Mouse (Mus musculus) neural tube, embryonic 14.5 days (tissue): ENCODE results near the gene Gm49322. TPM values are rescaled to one million over a fixed set of nuclear protein-coding genes. Genes with fewer than 3 reads are reported as not detected.

Experiments
- ATAC-seq: fragments of 200-750 bp; cut with Nextera tagmentation; 2 replicates; pipeline ENCODE4 v1.8.0; 2017; ENCODE audit warnings: low read depth, mild to moderate bottlenecking, moderate TSS enrichment, moderate library complexity
- H3K27ac ChIP-seq: fragments of 300-500 bp; sonication (generic); 2 replicates; pipeline ENCODE4 v1.5.1; 2014; ENCODE audit warnings: low read depth, mild to moderate bottlenecking, control low read depth, low read length, moderate library complexity, mixed read lengths
- H3K27me3 ChIP-seq: fragments of 300-500 bp; sonication (generic); 2 replicates; pipeline ENCODE4 v1.6.1; 2014; ENCODE audit warnings: low read length; ENCODE audit not compliant: control insufficient read depth, insufficient read depth
- H3K36me3 ChIP-seq: fragments of 300-500 bp; sonication (generic); 2 replicates; pipeline ENCODE4 v1.6.1; 2014; ENCODE audit warnings: low read length, mixed read lengths; ENCODE audit not compliant: control insufficient read depth, insufficient read depth
- H3K4me1 ChIP-seq: fragments of 300-500 bp; sonication (generic); 2 replicates; pipeline ENCODE4 v1.6.1; 2014; ENCODE audit warnings: low read length; ENCODE audit not compliant: control insufficient read depth, insufficient read depth
- H3K4me2 ChIP-seq: fragments of 300-500 bp; sonication (generic); 2 replicates; pipeline ENCODE4 v1.6.1; 2014; ENCODE audit warnings: mild to moderate bottlenecking, low read depth, low read length, control low read depth
- H3K4me3 ChIP-seq: fragments of 300-500 bp; sonication (generic); 2 replicates; pipeline ENCODE4 v1.5.1; 2014; ENCODE audit warnings: low read depth, low read length, control low read depth, mixed read lengths
- H3K9ac ChIP-seq: fragments of 300-500 bp; sonication (generic); replicated peaks from 2 replicates; pipeline ENCODE4 v1.6.1; 2014; ENCODE audit warnings: low read depth, mild to moderate bottlenecking, control low read depth, low read length, mixed read lengths
- H3K9me3 ChIP-seq: fragments of 300-500 bp; sonication (generic); 2 replicates; pipeline ENCODE4 v1.6.1; 2016; ENCODE audit warnings: low read length; ENCODE audit not compliant: control insufficient read depth
- WGBS: fragments of 180-500 bp; shearing (Covaris S2); extraction: QIAGEN DNeasy Blood & Tissue Kit; methylation state at CpG from one replicate; pipeline ENCODE4 v1.1.7; 2014; 5-methylcytosine and 5-hydroxymethylcytosine counted together
- polyA plus RNA-seq: library from polyadenylated mRNA; unstranded; fragments of >200 nt; fragmentation: Nextera tagmentation; extraction: Ambion mirVana; gene quantifications from 2 replicates; pipeline ENCODE4 v1.2.1, GENCODE M21; 2014

Gene Gm49322
- polyA plus RNA-seq, 1 experiment from 2014 or later: 0.96 TPM

- H3K36me3 ChIP-seq: no peaks in the 10 kb centered on the region
- peaks cover 22% of the 10 kb centered on the region for H3K4me1 ChIP-seq
- H3K27ac ChIP-seq: peak overlapping the region; percentile 85
- peak overlapping the region; percentile 76 for H3K4me3 ChIP-seq
- no peaks in the 10 kb centered on the region for H3K9me3 ChIP-seq
- H3K27me3 ChIP-seq: no peaks in the 10 kb centered on the region; the same call in 1 of the 2 replicates
- ATAC-seq: peak; percentile 16
- H3K4me2 ChIP-seq: peak overlapping the region; percentile 94
- WGBS: 1% methylated on average over 29 of the region's 29 CpGs
- H3K9ac ChIP-seq: peak overlapping the region; percentile 76
These were observed 27.6 kb upstream of the Gm49322 start for GRCm38 (mm10) chr10:80578131-80578750.

- H3K4me3 ChIP-seq: no peak overlapping the region
- H3K27me3 ChIP-seq: no peaks in the 10 kb centered on the region; the same call in 1 of the 2 replicates
- 9% methylated on average over 8 of the region's 8 CpGs for WGBS
- H3K27ac ChIP-seq: no peak overlapping the region
- ATAC-seq: no peak
- H3K4me1 ChIP-seq: peaks cover 18% of the 10 kb centered on the region
- H3K4me2 ChIP-seq: 0 out of 2 replicates have a peak overlapping the region, but pooled peaks have one; percentile 94
- H3K9ac ChIP-seq: peak overlapping the region; percentile 22; the same call in 1 of the 2 replicates
- no peaks in the 10 kb centered on the region for H3K9me3 ChIP-seq
- H3K36me3 ChIP-seq: no peaks in the 10 kb centered on the region
These were observed 26.9 kb upstream of the Gm49322 start for GRCm38 (mm10) chr10:80578911-80579310.

GRCm38 (mm10) chr10:80583047-80583446 lies 22.8 kb upstream of the Gm49322 start:
- no peak overlapping the region for H3K9ac ChIP-seq
- peaks cover 3% of the 10 kb centered on the region for H3K4me1 ChIP-seq
- no peak for ATAC-seq
- no peaks in the 10 kb centered on the region for H3K27me3 ChIP-seq
- no peak overlapping the region for H3K27ac ChIP-seq
- no peak overlapping the region for H3K4me3 ChIP-seq
- WGBS: 88% methylated on average over 5 of the region's 5 CpGs
- H3K36me3 ChIP-seq: 0 out of 2 replicates have a peak, but pooled peaks cover 6% of the 10 kb centered on the region
- H3K4me2 ChIP-seq: no peak overlapping the region
- H3K9me3 ChIP-seq: no peaks in the 10 kb centered on the region

- Histone ChIP-seq H3K4me2 (no peak overlapping the region), H3K36me3 (0 out of 2 replicates have a peak, but pooled peaks cover 6% of the 10 kb centered on the region), H3K4me3 (no peak overlapping the region), H3K27me3 (no peaks in the 10 kb centered on the region), H3K9me3 (no peaks in the 10 kb centered on the region), H3K27ac (no peak overlapping the region), H3K9ac (no peak overlapping the region), H3K4me1 (peaks cover 6% of the 10 kb centered on the region)
- 58% methylated on average over 12 of the region's 12 CpGs for WGBS
- no peak for ATAC-seq
These were observed 21.8 kb upstream of the Gm49322 start for GRCm38 (mm10) chr10:80584045-80584488.

GRCm38 (mm10) chr10:80584642-80585552 lies 20.9 kb upstream of the Gm49322 start:
- no peak overlapping the region for H3K27ac ChIP-seq
- no peak overlapping the region for H3K9ac ChIP-seq
- no peak overlapping the region for H3K4me3 ChIP-seq
- 0 out of 2 replicates have a peak, but pooled peaks cover 6% of the 10 kb centered on the region for H3K36me3 ChIP-seq
- WGBS: 77% methylated on average over 12 of the region's 12 CpGs
- no peaks in the 10 kb centered on the region for H3K27me3 ChIP-seq
- H3K4me2 ChIP-seq: no peak overlapping the region
- ATAC-seq: no peak
- no peaks in the 10 kb centered on the region for H3K9me3 ChIP-seq
- peaks cover 11% of the 10 kb centered on the region for H3K4me1 ChIP-seq

GRCm38 (mm10) chr10:80585581-80585980 lies 20.2 kb upstream of the Gm49322 start:
- Histone ChIP-seq H3K27ac (no peak overlapping the region), H3K27me3 (no peaks in the 10 kb centered on the region), H3K36me3 (0 out of 2 replicates have a peak, but pooled peaks cover 6% of the 10 kb centered on the region), H3K9ac (no peak overlapping the region), H3K4me3 (no peak overlapping the region), H3K4me1 (peaks cover 11% of the 10 kb centered on the region), H3K4me2 (no peak overlapping the region), H3K9me3 (no peaks in the 10 kb centered on the region)
- ATAC-seq: no peak
- 94% methylated on average over 8 of the region's 8 CpGs for WGBS

GRCm38 (mm10) chr10:80586407-80587304 lies 19.2 kb upstream of the Gm49322 start:
- 95% methylated on average over 35 of the region's 51 CpGs for WGBS
- Histone ChIP-seq H3K4me2 (0 out of 2 replicates have a peak overlapping the region, but pooled peaks have one; percentile 8), H3K9me3 (no peaks in the 10 kb centered on the region), H3K36me3 (0 out of 2 replicates have a peak, but pooled peaks cover 6% of the 10 kb centered on the region), H3K4me1 (peaks cover 11% of the 10 kb centered on the region), H3K9ac (no peak overlapping the region), H3K4me3 (no peak overlapping the region), H3K27ac (no peak overlapping the region; the same call in 1 of the 2 replicates), H3K27me3 (no peaks in the 10 kb centered on the region)
- ATAC-seq: no peak

GRCm38 (mm10) chr10:80587305-80587657 lies 18.5 kb upstream of the Gm49322 start:
- no peak overlapping the region for H3K4me2 ChIP-seq
- no peak for ATAC-seq
- WGBS: 30% methylated on average over 4 of the region's 4 CpGs
- H3K36me3 ChIP-seq: 0 out of 2 replicates have a peak, but pooled peaks cover 6% of the 10 kb centered on the region
- H3K9ac ChIP-seq: no peak overlapping the region
- no peaks in the 10 kb centered on the region for H3K9me3 ChIP-seq
- H3K27ac ChIP-seq: no peak overlapping the region; the same call in 1 of the 2 replicates
- H3K27me3 ChIP-seq: no peaks in the 10 kb centered on the region
- peaks cover 11% of the 10 kb centered on the region for H3K4me1 ChIP-seq
- H3K4me3 ChIP-seq: no peak overlapping the region
